Mouse (Mus musculus) heart, embryonic 11.5 days (tissue): Measurements from ENCODE around the gene Cemip. TPM values are rescaled to one million over a fixed set of nuclear protein-coding genes. Genes with fewer than 3 reads are reported as not detected.
A peak's percentile ranks its signal among the peaks of the same experiment; 100 is the strongest.

Experiments
- ATAC-seq: fragments of 200-750 bp; cut with Nextera tagmentation; replicated peaks from 2 replicates; pipeline ENCODE4 v1.8.0; 2017; ENCODE audit warnings: moderate library complexity; ENCODE audit not compliant: insufficient number of reproducible peaks, low FRiP score, low TSS enrichment
- H3K27ac ChIP-seq: fragments of 300-500 bp; sonication (generic); 2 replicates; pipeline ENCODE4 v1.5.1; 2014; ENCODE audit warnings: mild to moderate bottlenecking, low read depth, low read length
- H3K27me3 ChIP-seq: fragments of 300-500 bp; sonication (generic); 2 replicates; pipeline ENCODE4 v1.6.1; 2014; ENCODE audit warnings: mild to moderate bottlenecking, low read length, mixed read lengths; ENCODE audit not compliant: control insufficient read depth, insufficient read depth
- H3K36me3 ChIP-seq: fragments of 300-500 bp; sonication (generic); 2 replicates; pipeline ENCODE4 v1.6.1; 2014; ENCODE audit warnings: mild to moderate bottlenecking, low read length, moderate library complexity, mixed read lengths; ENCODE audit not compliant: control insufficient read depth, insufficient read depth
- H3K4me1 ChIP-seq: fragments of 300-500 bp; sonication (generic); 2 replicates; pipeline ENCODE4 v1.6.1; 2014; ENCODE audit warnings: low read length; ENCODE audit not compliant: control insufficient read depth, insufficient read depth
- H3K4me2 ChIP-seq: fragments of 300-500 bp; sonication (generic); 2 replicates; pipeline ENCODE4 v1.6.1; 2014; ENCODE audit warnings: mild to moderate bottlenecking, moderate library complexity
- H3K4me3 ChIP-seq: fragments of 300-500 bp; sonication (generic); 2 replicates; pipeline ENCODE4 v1.5.1; 2014; ENCODE audit warnings: low read depth, low read length
- H3K9ac ChIP-seq: fragments of 300-500 bp; sonication (generic); 2 replicates; pipeline ENCODE4 v1.6.1; 2014; ENCODE audit warnings: mild to moderate bottlenecking, low read depth, low read length, moderate library complexity
- H3K9me3 ChIP-seq: fragments of 300-500 bp; sonication (generic); replicated peaks from 2 replicates; pipeline ENCODE4 v1.6.1; 2016; ENCODE audit warnings: low read length; ENCODE audit not compliant: control insufficient read depth
- WGBS: fragments of 180-500 bp; shearing (Covaris S2); extraction: QIAGEN DNeasy Blood & Tissue Kit; methylation state at CpG from one replicate; pipeline ENCODE4 v1.1.7; 2014; ENCODE audit not compliant: insufficient replicate concordance; 5-methylcytosine and 5-hydroxymethylcytosine counted together
- polyA plus RNA-seq: library from polyadenylated mRNA; unstranded; fragments of >200 nt; fragmentation: Nextera tagmentation; extraction: Ambion mirVana; gene quantifications from 2 replicates; pipeline ENCODE4 v1.2.1, GENCODE M21; 2014

Cemip gene
- polyA plus RNA-seq, 1 experiment from 2014 or later, result 0.82 TPM

- Histone ChIP-seq H3K27me3 (no peaks in the 10 kb centered on the region), H3K4me2 (no peak overlapping the region)
- 74% methylated on average over 9 of the region's 9 CpGs for WGBS
These were observed 133.8 kb downstream of the Cemip start for GRCm38 (mm10) chr7:83952511-83952910.

GRCm38 (mm10) chr7:83951327-83951726, 135.0 kb downstream of the Cemip start:
- Histone ChIP-seq H3K36me3 (no peaks in the 10 kb centered on the region), H3K27me3 (no peaks in the 10 kb centered on the region), H3K9me3 (no peaks in the 10 kb centered on the region; the same call in 1 of the 2 replicates), H3K4me1 (peaks cover 15% of the 10 kb centered on the region), H3K4me2 (no peak overlapping the region), H3K27ac (no peak overlapping the region), H3K4me3 (no peak overlapping the region), H3K9ac (no peak overlapping the region)
- no peak for ATAC-seq
- 75% methylated on average over 14 of the region's 14 CpGs for WGBS

More at GRCm38 (mm10) chr7:83952511-83952910, 133.8 kb downstream of the Cemip start:
- H3K27ac ChIP-seq, result no peak overlapping the region
- H3K9ac ChIP-seq, result no peak overlapping the region
- no peak for ATAC-seq
- H3K4me1 ChIP-seq, result peaks cover 15% of the 10 kb centered on the region
- H3K9me3 ChIP-seq, result no peaks in the 10 kb centered on the region; the same call in 1 of the 2 replicates
- no peak overlapping the region for H3K4me3 ChIP-seq
- no peaks in the 10 kb centered on the region for H3K36me3 ChIP-seq

DNA sequence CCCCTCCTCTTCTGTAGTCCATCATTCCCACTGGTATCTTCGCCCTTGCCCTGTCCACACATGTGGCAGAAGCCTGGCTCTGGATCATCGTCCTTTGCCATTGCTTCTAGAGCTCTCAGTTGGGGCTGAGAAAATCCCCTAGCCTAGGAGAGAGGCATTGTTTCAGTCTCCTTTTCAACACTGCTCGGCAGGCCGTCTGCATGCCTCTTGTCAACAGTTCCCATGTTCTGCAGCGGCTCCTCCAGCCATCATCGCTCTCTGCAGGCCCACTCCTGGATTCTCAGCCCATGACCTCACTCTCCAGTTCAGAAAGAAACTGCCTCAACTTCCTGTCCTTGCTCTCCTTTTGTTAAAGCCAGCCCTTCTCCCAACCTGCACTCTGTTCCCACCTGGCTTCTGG, 136.6 kb downstream of the Cemip start:
- H3K4me3 ChIP-seq, result no peak overlapping the region
- H3K9ac ChIP-seq, result no peak overlapping the region
- no peak overlapping the region for H3K4me2 ChIP-seq
- H3K36me3 ChIP-seq, result no peaks in the 10 kb centered on the region
- no peaks in the 10 kb centered on the region; the same call in 1 of the 2 replicates for H3K9me3 ChIP-seq
- ATAC-seq, result peak; percentile 44; the same call in 1 of the 2 replicates
- peaks cover 15% of the 10 kb centered on the region for H3K4me1 ChIP-seq
- WGBS, result 32% methylated on average over 6 of the region's 6 CpGs
- H3K27me3 ChIP-seq, result no peaks in the 10 kb centered on the region
- H3K27ac ChIP-seq, result peak overlapping the region; percentile 62

DNA sequence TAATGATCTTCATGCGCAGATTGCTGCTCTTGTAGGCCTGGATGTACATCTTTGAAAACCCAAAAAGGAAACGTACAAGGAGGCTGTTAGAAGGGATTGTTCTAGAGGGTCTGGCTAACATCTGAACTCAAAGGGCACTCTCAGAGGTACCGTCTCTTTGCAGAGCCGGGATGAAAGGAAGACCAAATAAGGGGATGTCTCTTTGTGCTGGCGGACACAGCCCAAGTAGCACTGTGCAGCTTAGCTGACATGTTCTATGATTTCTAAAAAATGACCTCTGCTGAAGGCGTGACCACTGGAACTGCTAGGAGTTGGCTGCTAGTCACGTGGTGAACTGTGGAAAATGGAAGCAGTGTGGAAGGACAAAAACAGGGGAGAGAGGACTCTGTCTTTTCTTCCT, 137.6 kb downstream of the Cemip start:
- WGBS, result 59% methylated on average over 7 of the region's 7 CpGs
- H3K36me3 ChIP-seq, result no peaks in the 10 kb centered on the region
- H3K9me3 ChIP-seq, result no peaks in the 10 kb centered on the region; the same call in 1 of the 2 replicates
- H3K4me1 ChIP-seq, result peaks cover 15% of the 10 kb centered on the region
- 0 out of 2 replicates have a peak, but pooled peaks have one; percentile 43 for ATAC-seq
- peak overlapping the region; percentile 62 for H3K27ac ChIP-seq
- no peak overlapping the region for H3K4me3 ChIP-seq
- H3K9ac ChIP-seq, result no peak overlapping the region
- H3K27me3 ChIP-seq, result no peaks in the 10 kb centered on the region
- no peak overlapping the region for H3K4me2 ChIP-seq

- H3K36me3 ChIP-seq, result 0 out of 2 replicates have a peak, but pooled peaks cover 2% of the 10 kb centered on the region
These were observed 144.6 kb downstream of the Cemip start for GRCm38 (mm10) chr7:83941701-83942101.

DNA sequence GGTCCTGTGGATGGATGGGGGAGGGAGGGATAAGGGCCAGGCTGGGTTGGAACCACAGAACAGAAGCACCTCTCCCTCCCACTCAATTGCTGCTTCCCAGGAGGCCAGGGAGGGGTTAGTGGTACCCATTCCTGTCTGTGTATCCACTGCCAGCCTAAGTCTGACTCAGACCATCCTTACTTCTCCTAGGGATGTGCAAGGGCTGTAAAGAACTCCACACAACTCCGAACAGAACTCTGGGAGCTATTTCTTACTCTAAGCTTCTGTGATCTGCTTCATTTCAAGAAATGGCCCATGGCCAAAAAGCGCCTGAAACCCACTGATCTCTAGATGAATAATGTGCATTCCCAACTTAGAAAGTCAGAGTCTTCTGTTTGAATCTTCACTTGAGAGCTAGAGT, 146.2 kb downstream of the Cemip start:
- ATAC-seq, result no peak
- 80% methylated on average over 2 of the region's 2 CpGs for WGBS
- H3K27me3 ChIP-seq, result no peaks in the 10 kb centered on the region; the same call in 1 of the 2 replicates

More at GRCm38 (mm10) chr7:83941701-83942101, 144.6 kb downstream of the Cemip start:
- no peaks in the 10 kb centered on the region for H3K27me3 ChIP-seq
- H3K27ac ChIP-seq, result no peak overlapping the region
- H3K4me3 ChIP-seq, result no peak overlapping the region
- no peaks in the 10 kb centered on the region for H3K9me3 ChIP-seq
- no peak for ATAC-seq
- WGBS, result 83% methylated on average over 8 of the region's 8 CpGs
- H3K9ac ChIP-seq, result no peak overlapping the region
- no peaks in the 10 kb centered on the region for H3K4me1 ChIP-seq
- H3K4me2 ChIP-seq, result no peak overlapping the region

GRCm38 (mm10) chr7:83939017-83939721, 147.1 kb downstream of the Cemip start:
- H3K36me3 ChIP-seq, result 0 out of 2 replicates have a peak, but pooled peaks cover 2% of the 10 kb centered on the region
- no peaks in the 10 kb centered on the region for H3K9me3 ChIP-seq
- no peaks in the 10 kb centered on the region for H3K4me1 ChIP-seq
- H3K27me3 ChIP-seq, result no peaks in the 10 kb centered on the region; the same call in 1 of the 2 replicates
- no peak overlapping the region for H3K27ac ChIP-seq
- no peak overlapping the region for H3K4me3 ChIP-seq
- H3K4me2 ChIP-seq, result no peak overlapping the region
- H3K9ac ChIP-seq, result no peak overlapping the region
- ATAC-seq, result no peak
- WGBS, result 66% methylated on average over 3 of the region's 3 CpGs

More for the DNA sequence above, 146.2 kb downstream of the Cemip start:
- Histone ChIP-seq H3K9ac (no peak overlapping the region), H3K27ac (no peak overlapping the region), H3K4me2 (no peak overlapping the region), H3K4me3 (no peak overlapping the region), H3K4me1 (no peaks in the 10 kb centered on the region), H3K36me3 (0 out of 2 replicates have a peak, but pooled peaks cover 2% of the 10 kb centered on the region), H3K9me3 (no peaks in the 10 kb centered on the region)

- no peaks in the 10 kb centered on the region for H3K36me3 ChIP-seq
- H3K27ac ChIP-seq, result no peak overlapping the region
- 43% methylated on average over 3 of the region's 3 CpGs for WGBS
These were observed 164.7 kb downstream of the Cemip start for GRCm38 (mm10) chr7:83921637-83922036.

More at GRCm38 (mm10) chr7:83921637-83922036, 164.7 kb downstream of the Cemip start:
- Histone ChIP-seq H3K4me2 (no peak overlapping the region), H3K4me3 (no peak overlapping the region), H3K27me3 (no peaks in the 10 kb centered on the region), H3K4me1 (no peaks in the 10 kb centered on the region), H3K9ac (no peak overlapping the region), H3K9me3 (no peaks in the 10 kb centered on the region)
- ATAC-seq, result no peak
